Mouse (Mus musculus) midbrain, embryonic 15.5 days (tissue): ENCODE data around the gene 2010111I01Rik. TPM values are rescaled to one million over a fixed set of nuclear protein-coding genes. Genes with fewer than 3 reads are reported as not detected.
"Not testable (repeated sequence)": the region's sequence is repeated elsewhere in the genome, so short reads cannot be mapped to it uniquely, and the experiment has no call there.

Experiments
- ATAC-seq: fragments of 200-750 bp; cut with Nextera tagmentation; replicated peaks from 2 replicates; pipeline ENCODE4 v1.8.0; 2017; ENCODE audit warnings: moderate TSS enrichment
- H3K27ac ChIP-seq: fragments of 300-500 bp; sonication (generic); 2 replicates; pipeline ENCODE4 v1.5.1; 2015; ENCODE audit warnings: mild to moderate bottlenecking, inconsistent platforms
- H3K27me3 ChIP-seq: fragments of 300-500 bp; sonication (generic); replicated peaks from 2 replicates; pipeline ENCODE4 v1.6.1; 2015; ENCODE audit warnings: inconsistent platforms
- H3K36me3 ChIP-seq: fragments of 300-500 bp; sonication (generic); replicated peaks from 2 replicates; pipeline ENCODE4 v1.6.1; 2015; ENCODE audit warnings: inconsistent platforms
- H3K4me1 ChIP-seq: fragments of 300-500 bp; sonication (generic); 2 replicates; pipeline ENCODE4 v1.6.1; 2015; ENCODE audit warnings: inconsistent platforms
- H3K4me2 ChIP-seq: fragments of 300-500 bp; sonication (generic); 2 replicates; pipeline ENCODE4 v1.6.1; 2015; ENCODE audit warnings: inconsistent platforms, mild to moderate bottlenecking, moderate library complexity
- H3K4me3 ChIP-seq: fragments of 300-500 bp; sonication (generic); 2 replicates; pipeline ENCODE4 v1.5.1; 2015; ENCODE audit warnings: mild to moderate bottlenecking, inconsistent platforms
- H3K9ac ChIP-seq: fragments of 300-500 bp; sonication (generic); 2 replicates; pipeline ENCODE4 v1.6.1; 2015; ENCODE audit warnings: mild to moderate bottlenecking, inconsistent platforms
- H3K9me3 ChIP-seq: fragments of 300-500 bp; sonication (generic); 2 replicates; pipeline ENCODE4 v1.6.1; 2016; ENCODE audit warnings: inconsistent platforms
- WGBS: fragments of 180-500 bp; shearing (Covaris S2); methylation state at CpG from one replicate; pipeline ENCODE4 v1.1.7; 2015; ENCODE audit warnings: mixed read lengths; 5-methylcytosine and 5-hydroxymethylcytosine counted together
- polyA plus RNA-seq: library from polyadenylated mRNA; unstranded; fragments of >200 nt; fragmentation: Nextera tagmentation; extraction: Ambion mirVana; gene quantifications from 2 replicates; pipeline ENCODE4 v1.2.1, GENCODE M21; 2015

Gene 2010111I01Rik
- 24.0 and 29.0 TPM in 2 replicates for polyA plus RNA-seq

GRCm38 (mm10) chr13:62964640-62965311, at the start of gene 2010111I01Rik:
2010111I01Rik (plus strand) TSS chr13:62964893.
- H3K9me3 ChIP-seq: no peaks in the 10 kb centered on the region
- under 1% methylated on average over 41 of the region's 41 CpGs for WGBS
- peak within 1 kb of the TSS; percentile 78 for H3K4me2 ChIP-seq
- ATAC-seq: peak; percentile 98
- H3K36me3 ChIP-seq: no peaks in the 10 kb centered on the region
- peaks cover 12% of the 10 kb centered on the region for H3K4me1 ChIP-seq
- H3K4me3 ChIP-seq: peak within 1 kb of the TSS; percentile 97
- H3K9ac ChIP-seq: peak within 1 kb of the TSS; percentile 67
- no peaks in the 10 kb centered on the region for H3K27me3 ChIP-seq
- peak within 1 kb of the TSS; percentile 64 for H3K27ac ChIP-seq

- no peaks in the 10 kb centered on the region for H3K36me3 ChIP-seq
- no peak overlapping the region for H3K9ac ChIP-seq
- no peak for ATAC-seq
- WGBS: 81% methylated on average over 4 of the region's 4 CpGs
- no peak overlapping the region for H3K4me2 ChIP-seq
- no peak overlapping the region for H3K27ac ChIP-seq
- no peak overlapping the region for H3K4me3 ChIP-seq
- no peaks in the 10 kb centered on the region for H3K9me3 ChIP-seq
- H3K4me1 ChIP-seq: no peaks in the 10 kb centered on the region
- H3K27me3 ChIP-seq: no peaks in the 10 kb centered on the region
Measured at GRCm38 (mm10) chr13:62916675-62917074, 48.0 kb upstream of the 2010111I01Rik start.

- H3K4me2 ChIP-seq: no peak overlapping the region
- 51% methylated on average over 1 of the region's 1 CpGs for WGBS
- no peaks in the 10 kb centered on the region for H3K36me3 ChIP-seq
- ATAC-seq: peak; percentile 67; the same call in 1 of the 2 replicates
- H3K27ac ChIP-seq: no peak overlapping the region
- H3K9me3 ChIP-seq: no peaks in the 10 kb centered on the region
- no peak overlapping the region for H3K9ac ChIP-seq
- H3K4me1 ChIP-seq: no peaks in the 10 kb centered on the region
- H3K4me3 ChIP-seq: no peak overlapping the region
- no peaks in the 10 kb centered on the region for H3K27me3 ChIP-seq
Measured at GRCm38 (mm10) chr13:62917416-62918110, 47.1 kb upstream of the 2010111I01Rik start.

GRCm38 (mm10) chr13:62919647-62920341, 44.9 kb upstream of the 2010111I01Rik start:
- Histone ChIP-seq H3K4me1 (no peaks in the 10 kb centered on the region), H3K4me2 (no peak overlapping the region), H3K9ac (no peak overlapping the region), H3K27me3 (no peaks in the 10 kb centered on the region), H3K4me3 (no peak overlapping the region), H3K9me3 (no peaks in the 10 kb centered on the region), H3K36me3 (no peaks in the 10 kb centered on the region), H3K27ac (no peak overlapping the region)
- 43% methylated on average over 11 of the region's 11 CpGs for WGBS
- 0 out of 2 replicates have a peak, but pooled peaks have one; percentile 27 for ATAC-seq

- Histone ChIP-seq H3K27me3 (no peaks in the 10 kb centered on the region), H3K4me2 (no peak overlapping the region), H3K27ac (no peak overlapping the region), H3K4me1 (no peaks in the 10 kb centered on the region), H3K36me3 (no peaks in the 10 kb centered on the region), H3K9ac (no peak overlapping the region), H3K9me3 (no peaks in the 10 kb centered on the region), H3K4me3 (no peak overlapping the region)
- 76% methylated on average over 3 of the region's 3 CpGs for WGBS
- no peak for ATAC-seq
Measured at GRCm38 (mm10) chr13:62922645-62923044, 42.0 kb upstream of the 2010111I01Rik start.

- Histone ChIP-seq H3K4me2 (no peak overlapping the region), H3K9ac (no peak overlapping the region), H3K36me3 (no peaks in the 10 kb centered on the region), H3K4me1 (no peaks in the 10 kb centered on the region), H3K27ac (no peak overlapping the region), H3K4me3 (no peak overlapping the region), H3K9me3 (no peaks in the 10 kb centered on the region), H3K27me3 (no peaks in the 10 kb centered on the region)
- 57% methylated on average over 8 of the region's 8 CpGs for WGBS
- ATAC-seq: no peak
Measured at GRCm38 (mm10) chr13:62923182-62923581, 41.5 kb upstream of the 2010111I01Rik start.

- no peaks in the 10 kb centered on the region for H3K36me3 ChIP-seq
- H3K4me3 ChIP-seq: no peak overlapping the region
- H3K4me2 ChIP-seq: no peak overlapping the region
- H3K9ac ChIP-seq: no peak overlapping the region
- 63% methylated on average over 1 of the region's 1 CpGs for WGBS
- H3K9me3 ChIP-seq: no peaks in the 10 kb centered on the region
- H3K27ac ChIP-seq: no peak overlapping the region
- H3K4me1 ChIP-seq: no peaks in the 10 kb centered on the region
- 0 out of 2 replicates have a peak, but pooled peaks have one; percentile 45 for ATAC-seq
- no peaks in the 10 kb centered on the region for H3K27me3 ChIP-seq
Measured at GRCm38 (mm10) chr13:62926479-62926878, 38.2 kb upstream of the 2010111I01Rik start.

- Histone ChIP-seq H3K4me3 (no peak overlapping the region), H3K27me3 (no peaks in the 10 kb centered on the region), H3K36me3 (no peaks in the 10 kb centered on the region), H3K4me1 (no peaks in the 10 kb centered on the region), H3K27ac (no peak overlapping the region), H3K4me2 (no peak overlapping the region), H3K9ac (no peak overlapping the region), H3K9me3 (no peaks in the 10 kb centered on the region)
- 81% methylated on average over 1 of the region's 1 CpGs for WGBS
- no peak for ATAC-seq
Measured at GRCm38 (mm10) chr13:62927470-62927869, 37.2 kb upstream of the 2010111I01Rik start.

GRCm38 (mm10) chr13:62929144-62929543, 35.5 kb upstream of the 2010111I01Rik start:
- WGBS: 91% methylated on average over 3 of the region's 3 CpGs
- H3K4me1 ChIP-seq, ATAC-seq: not testable (repeated sequence)

GRCm38 (mm10) chr13:62929766-62930389, 34.8 kb upstream of the 2010111I01Rik start:
- H3K27ac ChIP-seq: no peak overlapping the region
- H3K4me3 ChIP-seq: no peak overlapping the region
- no peaks in the 10 kb centered on the region for H3K9me3 ChIP-seq
- no peaks in the 10 kb centered on the region for H3K36me3 ChIP-seq
- no peaks in the 10 kb centered on the region for H3K4me1 ChIP-seq
- H3K27me3 ChIP-seq: no peaks in the 10 kb centered on the region
- ATAC-seq: no peak; the same call in 1 of the 2 replicates
- 71% methylated on average over 9 of the region's 9 CpGs for WGBS
- no peak overlapping the region for H3K9ac ChIP-seq
- no peak overlapping the region for H3K4me2 ChIP-seq

More at GRCm38 (mm10) chr13:62929144-62929543, 35.5 kb upstream of the 2010111I01Rik start:
- not testable (repeated sequence) for H3K9me3 ChIP-seq, H3K4me2 ChIP-seq, H3K36me3 ChIP-seq, H3K27me3 ChIP-seq, H3K4me3 ChIP-seq, H3K9ac ChIP-seq, H3K27ac ChIP-seq

- Histone ChIP-seq H3K27me3 (no peaks in the 10 kb centered on the region), H3K27ac (no peak overlapping the region), H3K4me1 (no peaks in the 10 kb centered on the region), H3K9ac (no peak overlapping the region), H3K36me3 (no peaks in the 10 kb centered on the region), H3K4me2 (no peak overlapping the region), H3K4me3 (no peak overlapping the region), H3K9me3 (no peaks in the 10 kb centered on the region)
- whole genome bisulfite sequencing: 40% methylated on average over 4 of the region's 4 CpGs
- no peak for ATAC-seq
Measured at GRCm38 (mm10) chr13:62932452-62932851, 32.2 kb upstream of the 2010111I01Rik start.

GRCm38 (mm10) chr13:62939371-62939770, 25.3 kb upstream of the 2010111I01Rik start:
- Histone ChIP-seq H3K4me1 (no peaks in the 10 kb centered on the region), H3K4me3 (no peak overlapping the region), H3K27ac (no peak overlapping the region), H3K9ac (no peak overlapping the region), H3K27me3 (no peaks in the 10 kb centered on the region), H3K4me2 (no peak overlapping the region), H3K36me3 (no peaks in the 10 kb centered on the region), H3K9me3 (no peaks in the 10 kb centered on the region)
- no peak for ATAC-seq
- 77% methylated on average over 3 of the region's 3 CpGs for WGBS
